Mouse (Mus musculus): ENCODE measurements around the gene Atp2c2.
A peak's percentile ranks its signal among the peaks of the same experiment; 100 is the strongest.

The Atp2c2 gene

GRCm38 (mm10) chr8:119742409-119742808 lies 42.6 kb downstream of the Atp2c2 start:
- DNase-seq (ENCODE audit: low read depth, low spot score) = no peak

- peak; percentile 82 for DNase-seq (ENCODE audit: low read depth, low spot score)
These were observed 43.6 kb downstream of the Atp2c2 start for GRCm38 (mm10) chr8:119743291-119744026.

- DNase-seq (ENCODE audit: low read depth, low spot score) = no peak
These were observed 44.8 kb downstream of the Atp2c2 start for GRCm38 (mm10) chr8:119744604-119745003.

- no peak for DNase-seq (ENCODE audit: low read depth, low spot score)
These were observed 55.7 kb downstream of the Atp2c2 start for GRCm38 (mm10) chr8:119755238-119756146.

- no peak for DNase-seq (ENCODE audit: low read depth, low spot score)
These were observed 56.3 kb downstream of the Atp2c2 start for GRCm38 (mm10) chr8:119756147-119756461.

- no peak for DNase-seq (ENCODE audit: low read depth, low spot score)
These were observed 56.7 kb downstream of the Atp2c2 start for GRCm38 (mm10) chr8:119756538-119756937.

GRCm38 (mm10) chr8:119761692-119762091 lies 61.9 kb downstream of the Atp2c2 start:
- DNase-seq (ENCODE audit: low read depth, low spot score) = no peak

- no peak for DNase-seq (ENCODE audit: low read depth, low spot score)
These were observed 62.7 kb downstream of the Atp2c2 start for GRCm38 (mm10) chr8:119762226-119763220.

- no peak for DNase-seq (ENCODE audit: low read depth, low spot score)
These were observed 65.5 kb downstream of the Atp2c2 start for GRCm38 (mm10) chr8:119765311-119765710.

GRCm38 (mm10) chr8:119765761-119766444 lies 66.1 kb downstream of the Atp2c2 start:
- DNase-seq (ENCODE audit: low read depth, low spot score) = no peak

- DNase-seq (ENCODE audit: low read depth, low spot score) = no peak
These were observed 76.9 kb downstream of the Atp2c2 start for GRCm38 (mm10) chr8:119776668-119777245.

- peak; percentile 31 for DNase-seq (ENCODE audit: low read depth, low spot score)
These were observed 78.0 kb downstream of the Atp2c2 start for GRCm38 (mm10) chr8:119777765-119778164.

- DNase-seq (ENCODE audit: low read depth, low spot score) = peak; percentile 99
These were observed 78.5 kb downstream of the Atp2c2 start, which contains the start of gene Tldc1 for GRCm38 (mm10) chr8:119778263-119778662. Gene Tldc1 (minus strand): TSS chr8:119778416.

- DNase-seq (ENCODE audit: low read depth, low spot score) = peak; percentile 91
These were observed 79.4 kb downstream of the Atp2c2 start for GRCm38 (mm10) chr8:119779013-119779737.

- no peak for DNase-seq (ENCODE audit: low read depth, low spot score)
These were observed 80.7 kb downstream of the Atp2c2 start for GRCm38 (mm10) chr8:119780402-119781049.

GRCm38 (mm10) chr8:119781086-119781840 lies 81.5 kb downstream of the Atp2c2 start:
- DNase-seq (ENCODE audit: low read depth, low spot score) = no peak

- peak; percentile 87 for DNase-seq (ENCODE audit: low read depth, low spot score)
These were observed 82.9 kb downstream of the Atp2c2 start for GRCm38 (mm10) chr8:119782715-119783114.

GRCm38 (mm10) chr8:119783579-119783978 lies 83.8 kb downstream of the Atp2c2 start:
- DNase-seq (ENCODE audit: low read depth, low spot score) = no peak
